Mouse (Mus musculus) common myeloid progenitor, adult 5-6 weeks (primary cell): ENCODE measurements at regions not wholly inside any gene's neighbourhood (a gene's known extent, or its start where the extent isn't known, plus 50 kb on each side); places are given as distances from the start of the nearest gene placed in this dataset.
"Not testable (repeated sequence)": the region's sequence is repeated elsewhere in the genome, so short reads cannot be mapped to it uniquely, and the experiment has no call there.

Experiments used
- ATAC-seq: replicated peaks from 2 replicates; pipeline ENCODE4 v1.8.0; 2016; ENCODE audit warnings: low read depth, mild to moderate bottlenecking, moderate TSS enrichment, inconsistent platforms; ENCODE audit not compliant: poor library complexity, severe bottlenecking

- ATAC-seq: no peak
Observed at GRCm38 (mm10) chr7:111855309-111855708, 75.5 kb upstream of the Galnt18 start.

GRCm38 (mm10) chr7:111846417-111846816, 66.6 kb upstream of the Galnt18 start:
- no peak for ATAC-seq

- no peak for ATAC-seq
Observed at GRCm38 (mm10) chr7:111843715-111844114, 63.9 kb upstream of the Galnt18 start.

GRCm38 (mm10) chr7:111840826-111841225, 61.0 kb upstream of the Galnt18 start:
- ATAC-seq: no peak

- ATAC-seq: no peak
Observed at GRCm38 (mm10) chr7:111838162-111838561, 58.4 kb upstream of the Galnt18 start.

- ATAC-seq: not testable (repeated sequence)
Observed at GRCm38 (mm10) chr7:111834356-111834755, 54.6 kb upstream of the Galnt18 start.

GRCm38 (mm10) chr7:111829931-111830330, 50.2 kb upstream of the Galnt18 start:
- no peak for ATAC-seq
